Comparison of ENCODE assay signal across 7 mouse cellular contexts in the genomic region with DNA sequence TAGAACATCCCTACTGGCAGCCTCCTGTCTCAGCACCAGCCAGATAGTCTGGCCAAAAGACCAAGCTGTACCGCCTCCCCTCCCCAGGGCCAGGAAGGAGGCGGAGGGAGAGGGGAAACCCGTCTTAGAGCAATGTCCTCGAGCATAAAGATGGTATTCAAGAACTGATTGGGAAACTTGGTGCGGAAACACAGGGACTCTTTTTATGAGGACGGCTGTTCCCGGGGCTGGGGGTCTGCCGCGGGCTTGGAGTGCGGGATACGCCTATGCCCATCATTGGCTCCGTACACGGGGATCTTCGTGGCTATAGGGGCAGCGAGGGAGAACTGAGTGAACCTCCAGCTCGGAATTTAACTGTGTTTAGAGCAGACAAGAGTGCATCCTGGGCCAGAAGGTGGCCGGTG. TPM values are rescaled to one million over a fixed set of nuclear protein-coding genes. Genes with fewer than 3 reads are reported as not detected.
DNase-seq lines count a peak whose midpoint lies in the region; ATAC-seq and TF ChIP-seq lines count a peak whose summit lies in the region.

No protein-coding gene starts in this region.

- DNase-seq in 416B (ENCODE audit: low read depth) = peak; percentile 17
- DNase-seq in G1E (ENCODE audit: low spot score) = no peak
- DNase-seq in layer of hippocampus, adult 2 months (ENCODE audit: low spot score in 2 of 2) = peak; percentile 32 to 35
- DNase-seq in lung, adult 18-20 months = peak; percentile 24 to 26

- peak overlapping the region; percentile 79 for H3K9ac ChIP-seq in heart, embryonic 12.5 days
- H3K9ac ChIP-seq in neural tube, embryonic 14.5 days (replicated peaks; ENCODE audit: low read depth, low read length) = peak overlapping the region; percentile 84

- H3K27ac ChIP-seq in heart, embryonic 12.5 days (ENCODE audit: poor library complexity, severe bottlenecking) = peak overlapping the region; percentile 79
- H3K27ac ChIP-seq in layer of hippocampus, adult 2 months = peak overlapping the region; percentile 96
- peak overlapping the region; percentile 76 for H3K27ac ChIP-seq in neural tube, embryonic 14.5 days (ENCODE audit: low read depth, low read length)

- H3K9me3 ChIP-seq in G1E (replicated peaks) = no peaks in the 10 kb centered on the region
- no peaks in the 10 kb centered on the region for H3K9me3 ChIP-seq in heart, embryonic 12.5 days (replicated peaks)
- H3K9me3 ChIP-seq in neural tube, embryonic 14.5 days (ENCODE audit: control insufficient read depth, low read length) = no peaks in the 10 kb centered on the region

- H3K27me3 ChIP-seq in G1E (ENCODE audit: insufficient read depth, low read length) = no peaks in the 10 kb centered on the region; the same call in 1 of the 2 replicates
- peaks cover 3% of the 10 kb centered on the region; the same call in 1 of the 2 replicates for H3K27me3 ChIP-seq in heart, embryonic 12.5 days (replicated peaks)
- H3K27me3 ChIP-seq in neural tube, embryonic 14.5 days (ENCODE audit: control insufficient read depth, insufficient read depth, low read length) = no peaks in the 10 kb centered on the region

- peaks cover 30% of the 10 kb centered on the region for H3K36me3 ChIP-seq in G1E (replicated peaks)
- H3K36me3 ChIP-seq in heart, embryonic 12.5 days = peaks cover 12% of the 10 kb centered on the region
- peaks cover 7% of the 10 kb centered on the region; the same call in 1 of the 2 replicates for H3K36me3 ChIP-seq in neural tube, embryonic 14.5 days (ENCODE audit: control insufficient read depth, insufficient read depth, low read length)

- peak overlapping the region; percentile 98 for H3K4me2 ChIP-seq in heart, embryonic 12.5 days
- peak overlapping the region; percentile 93 for H3K4me2 ChIP-seq in neural tube, embryonic 14.5 days (ENCODE audit: low read depth, low read length)

- peak overlapping the region; percentile 97 for H3K4me3 ChIP-seq in G1E (ENCODE audit: low read depth, low read length)
- peak overlapping the region; percentile 83 for H3K4me3 ChIP-seq in heart, embryonic 12.5 days
- peak overlapping the region; percentile 68 for H3K4me3 ChIP-seq in layer of hippocampus, adult 2 months
- H3K4me3 ChIP-seq in neural tube, embryonic 14.5 days (ENCODE audit: low read depth, low read length) = peak overlapping the region; percentile 93

- no peak for TF ChIP-seq CTCF in G1E (IDR thresholded peaks at IDR 0.05; ENCODE audit: low read depth, low read length)
- TF ChIP-seq CTCF in layer of hippocampus, adult 2 months (conservative IDR thresholded peaks at IDR 0.05) = no peak

- peaks cover 41% of the 10 kb centered on the region for H3K4me1 ChIP-seq in G1E (ENCODE audit: insufficient read depth, low read depth, low read length)
- H3K4me1 ChIP-seq in heart, embryonic 12.5 days (replicated peaks) = peaks cover 17% of the 10 kb centered on the region
- peaks cover 16% of the 10 kb centered on the region for H3K4me1 ChIP-seq in neural tube, embryonic 14.5 days (ENCODE audit: control insufficient read depth, insufficient read depth, low read length)

- WGBS in heart, embryonic 12.5 days = under 1% methylated on average over 17 of the region's 17 CpGs
- 2% methylated on average over 17 of the region's 17 CpGs for WGBS in neural tube, embryonic 14.5 days

- ATAC-seq in G1E (ENCODE audit: extremely low read depth, insufficient number of reproducible peaks, low FRiP score, poor library complexity, severe bottlenecking) = peak; percentile 9; the same call in 1 of the 2 replicates
- ATAC-seq in erythroid progenitor cell, adult 5-6 weeks (replicated peaks; ENCODE audit: low FRiP score, poor library complexity, severe bottlenecking) = peak; percentile 20
- peak; percentile 17 for ATAC-seq in heart, embryonic 12.5 days (ENCODE audit: insufficient number of reproducible peaks, low FRiP score)
- peak; percentile 48 for ATAC-seq in neural tube, embryonic 14.5 days (ENCODE audit: low read depth)

RNA-seq across cellular contexts. Expression of a gene that starts 0.6 kb away (rescaled TPM):
- total RNA-seq in G1E (2014; fragmentation: Nextera tagmentation) (118 and 122 TPM in 2 replicates), G1E (2017) (124 and 178 TPM in 2 replicates)
- polyA plus RNA-seq in G1E (2012) = 167 and 223 TPM in 2 replicates
- total RNA-seq in erythroid progenitor cell, adult 5-6 weeks (2015; ENCODE audit: low replicate concordance) = 19.1 and 47.8 TPM in 2 replicates
- 53.7 and 91.5 TPM in 2 replicates for total RNA-seq in erythroid progenitor cell, adult 5-6 weeks (2017; ENCODE audit: low replicate concordance)
- 101 and 107 TPM in 2 replicates for polyA plus RNA-seq in heart, embryonic 12.5 days (2016; fragmentation: Nextera tagmentation; extraction: Ambion mirVana)
- total RNA-seq in layer of hippocampus, adult 2 months (2021) = 10 to 100 TPM; 69.8 to 71.2 TPM
- polyA plus RNA-seq in neural tube, embryonic 14.5 days (2014; fragmentation: Nextera tagmentation; extraction: Ambion mirVana) = 123 and 124 TPM in 2 replicates

RNA-seq across cellular contexts. Expression of a gene that starts 19.1 kb away (rescaled TPM):
- total RNA-seq in G1E (2014; fragmentation: Nextera tagmentation) (17.0 and 19.9 TPM in 2 replicates), G1E (2017) (9.7 and 14.2 TPM in 2 replicates)
- polyA plus RNA-seq in G1E (2012) = 43.7 and 60.7 TPM in 2 replicates
- total RNA-seq in erythroid progenitor cell, adult 5-6 weeks (2015; ENCODE audit: low replicate concordance) = 132 and 160 TPM in 2 replicates
- 31.2 and 41.1 TPM in 2 replicates for total RNA-seq in erythroid progenitor cell, adult 5-6 weeks (2017; ENCODE audit: low replicate concordance)
- polyA plus RNA-seq in heart, embryonic 12.5 days (2016; fragmentation: Nextera tagmentation; extraction: Ambion mirVana) = 21.1 and 23.8 TPM in 2 replicates
- total RNA-seq in layer of hippocampus, adult 2 months (2021) = 10 to 100 TPM; 11.5 to 18.0 TPM
- polyA plus RNA-seq in neural tube, embryonic 14.5 days (2014; fragmentation: Nextera tagmentation; extraction: Ambion mirVana) = 10.5 and 11.5 TPM in 2 replicates

RNA-seq across cellular contexts. Expression of a gene that starts 49.4 kb away (rescaled TPM):
- 3.6 and 5.1 TPM in 2 replicates for total RNA-seq in G1E (2014; fragmentation: Nextera tagmentation)
- 11.6 and 11.7 TPM in 2 replicates for total RNA-seq in G1E (2017)
- polyA plus RNA-seq in G1E (2012) = 4.1 and 4.2 TPM in 2 replicates
- 1.3 and 5.8 TPM in 2 replicates for total RNA-seq in erythroid progenitor cell, adult 5-6 weeks (2015; ENCODE audit: low replicate concordance)
- total RNA-seq in erythroid progenitor cell, adult 5-6 weeks (2017; ENCODE audit: low replicate concordance) = 2.3 TPM in 2 replicates
- polyA plus RNA-seq in heart, embryonic 12.5 days (2016; fragmentation: Nextera tagmentation; extraction: Ambion mirVana) = 10.3 and 11.0 TPM in 2 replicates
- total RNA-seq in layer of hippocampus, adult 2 months (2021) = 10 to 100 TPM in 1 of 2 experiments, 1 to 10 TPM in 1; 9.3 to 10.1 TPM
- 37.4 and 38.1 TPM in 2 replicates for polyA plus RNA-seq in neural tube, embryonic 14.5 days (2014; fragmentation: Nextera tagmentation; extraction: Ambion mirVana)

RNA-seq across cellular contexts. Expression of a gene that starts 49.6 kb away (rescaled TPM):
- total RNA-seq in G1E (2014; fragmentation: Nextera tagmentation) (51.0 and 94.4 TPM in 2 replicates), G1E (2017) (156 and 163 TPM in 2 replicates)
- polyA plus RNA-seq in G1E (2012) = 30.7 and 31.8 TPM in 2 replicates
- total RNA-seq in erythroid progenitor cell, adult 5-6 weeks (2015; ENCODE audit: low replicate concordance) = 31.4 and 59.1 TPM in 2 replicates
- 92.1 and 127 TPM in 2 replicates for total RNA-seq in erythroid progenitor cell, adult 5-6 weeks (2017; ENCODE audit: low replicate concordance)
- polyA plus RNA-seq in heart, embryonic 12.5 days (2016; fragmentation: Nextera tagmentation; extraction: Ambion mirVana) = 138 and 140 TPM in 2 replicates
- total RNA-seq in layer of hippocampus, adult 2 months (2021) = 100 to 1,000 TPM; 191 to 194 TPM
- 123 and 125 TPM in 2 replicates for polyA plus RNA-seq in neural tube, embryonic 14.5 days (2014; fragmentation: Nextera tagmentation; extraction: Ambion mirVana)

RNA-seq across cellular contexts. Expression of a gene that starts 51.4 kb away (rescaled TPM):
- total RNA-seq in G1E (2014; fragmentation: Nextera tagmentation) (16.5 and 19.9 TPM in 2 replicates), G1E (2017) (12.4 and 12.5 TPM in 2 replicates)
- 31.0 and 32.9 TPM in 2 replicates for polyA plus RNA-seq in G1E (2012)
- 30.2 and 49.0 TPM in 2 replicates for total RNA-seq in erythroid progenitor cell, adult 5-6 weeks (2015; ENCODE audit: low replicate concordance)
- 31.5 and 42.0 TPM in 2 replicates for total RNA-seq in erythroid progenitor cell, adult 5-6 weeks (2017; ENCODE audit: low replicate concordance)
- 13.8 and 14.2 TPM in 2 replicates for polyA plus RNA-seq in heart, embryonic 12.5 days (2016; fragmentation: Nextera tagmentation; extraction: Ambion mirVana)
- 100 to 1,000 TPM; 121 to 129 TPM for total RNA-seq in layer of hippocampus, adult 2 months (2021)
- 67.8 and 76.7 TPM in 2 replicates for polyA plus RNA-seq in neural tube, embryonic 14.5 days (2014; fragmentation: Nextera tagmentation; extraction: Ambion mirVana)
